Mouse (Mus musculus) erythroblast, embryonic 14.5 days (primary cell): ENCODE data around the gene Fam129b.

Experiments used
- GATA1 ChIP-seq: IDR thresholded peaks from 2 replicates; pipeline ENCODE4 v1.6.1; 2012; ENCODE audit warnings: low read length, inconsistent platforms, mixed read lengths
- TAL1 ChIP-seq: IDR thresholded peaks from 3 replicates; pipeline ENCODE4 v1.6.1; 2012; ENCODE audit warnings: low read length, inconsistent platforms, mixed read lengths

GRCm38 (mm10) chr2:32924306-32924844 lies 48.5 kb downstream of the Fam129b start:
- TF ChIP-seq TAL1 (no peak), GATA1 (no peak)
